Mouse (Mus musculus) left cerebral cortex, adult 11 months (tissue): ENCODE measurements around the gene Gm43064.
"Not testable (repeated sequence)": the region's sequence is repeated elsewhere in the genome, so short reads cannot be mapped to it uniquely, and the experiment has no call there.

Experiments used
- DNase-seq: peaks from one replicate; pipeline ENCODE4 v3.0.0; 2022; ENCODE audit warnings: low spot score

Gene Gm43064

GRCm38 (mm10) chr3:103801631-103802531 is 7.5 kb upstream of the Gm43064 start:
- DNase-seq: peak; percentile 76

DNA sequence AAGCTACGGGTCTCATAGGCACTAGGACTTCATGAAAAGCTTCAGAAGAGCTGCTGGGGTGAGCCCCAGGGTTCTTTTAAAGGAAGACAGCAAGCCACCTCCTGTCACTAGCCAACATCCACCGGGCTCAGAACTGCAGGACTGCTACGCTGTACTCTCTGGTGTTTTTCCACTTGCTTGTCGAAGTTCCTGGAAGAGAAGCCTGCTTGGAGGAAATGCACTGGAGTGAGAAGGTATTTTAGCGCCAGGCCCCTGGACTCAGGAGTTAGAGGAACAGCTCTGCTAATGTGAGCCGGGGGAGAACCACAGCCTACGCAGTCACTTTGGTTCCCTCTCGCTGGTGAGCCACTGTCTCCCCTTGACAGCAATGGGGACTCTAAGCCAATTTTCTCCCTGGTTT is 6.5 kb upstream of the Gm43064 start:
- no peak for DNase-seq

GRCm38 (mm10) chr3:103805671-103806070 is 3.7 kb upstream of the Gm43064 start:
- no peak for DNase-seq

- DNase-seq: no peak
Observed at GRCm38 (mm10) chr3:103809799-103810150, 402 bp downstream of the Gm43064 start.

GRCm38 (mm10) chr3:103810967-103811366 is 1.6 kb downstream of the Gm43064 start:
- DNase-seq: no peak

- DNase-seq: no peak
Observed at GRCm38 (mm10) chr3:103827548-103827947, 18.2 kb downstream of the Gm43064 start.

DNA sequence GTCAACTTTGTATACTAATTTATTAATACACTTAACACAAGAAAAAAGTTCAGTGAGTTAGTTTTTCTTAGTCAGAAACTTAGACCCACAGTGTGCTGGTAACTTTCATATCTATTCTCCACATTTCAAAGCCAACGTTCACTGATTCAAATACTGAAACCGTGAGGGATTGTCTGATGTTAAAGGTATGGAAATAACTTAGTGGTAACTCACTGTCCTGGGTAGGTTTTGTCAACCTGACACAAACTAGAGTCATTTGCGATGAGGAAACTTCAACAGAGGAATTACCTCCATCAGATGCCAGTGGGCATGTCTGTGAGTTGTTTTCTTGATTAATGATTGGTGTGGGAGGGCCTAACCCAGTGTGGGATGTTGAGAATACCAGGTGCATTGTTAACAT is 19.7 kb downstream of the Gm43064 start:
- no peak for DNase-seq

DNA sequence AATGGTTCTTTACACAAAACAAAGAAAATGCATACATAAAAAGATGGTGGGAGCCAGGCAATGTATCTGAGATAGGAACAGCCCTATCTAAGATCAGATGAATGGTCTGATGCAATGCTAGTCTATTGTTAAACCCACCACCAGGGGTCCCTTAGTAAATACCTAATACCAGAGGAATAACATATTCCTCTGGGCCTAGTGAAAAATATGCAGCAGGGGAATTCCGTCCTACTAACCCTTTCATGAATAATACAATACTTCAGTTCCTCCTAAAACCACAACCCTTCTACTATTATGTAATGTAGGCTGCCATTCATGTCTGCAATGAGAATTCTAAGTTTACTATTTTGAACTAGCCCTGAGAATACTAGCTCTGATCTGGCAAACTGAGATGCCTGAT is 21.3 kb downstream of the Gm43064 start:
- not testable (repeated sequence) for DNase-seq

DNA sequence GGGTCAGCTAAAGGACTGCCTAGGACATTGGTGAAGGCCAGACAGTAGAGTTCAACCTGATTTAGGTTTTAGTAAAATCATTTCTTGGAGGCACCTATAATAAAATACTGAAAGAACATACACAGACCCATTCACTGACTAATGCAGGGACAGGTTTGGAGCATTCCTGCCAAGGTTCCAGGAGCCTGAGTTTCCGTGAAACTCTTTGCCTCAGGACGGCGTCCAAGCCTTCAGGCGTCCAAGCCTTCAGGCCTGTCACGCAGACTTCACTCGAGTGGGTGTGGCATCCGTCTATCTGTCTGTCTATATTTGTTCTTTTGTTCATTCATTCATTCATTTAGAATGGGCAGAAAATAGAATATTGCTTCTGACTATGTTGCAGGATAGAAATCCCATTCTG is 21.8 kb downstream of the Gm43064 start:
- no peak for DNase-seq

- DNase-seq: no peak
Observed at GRCm38 (mm10) chr3:103832426-103832825, 23.1 kb downstream of the Gm43064 start, which contains the start of gene Bcl2l15. TSS of gene Bcl2l15 (plus strand) at chr3:103832601.

DNA sequence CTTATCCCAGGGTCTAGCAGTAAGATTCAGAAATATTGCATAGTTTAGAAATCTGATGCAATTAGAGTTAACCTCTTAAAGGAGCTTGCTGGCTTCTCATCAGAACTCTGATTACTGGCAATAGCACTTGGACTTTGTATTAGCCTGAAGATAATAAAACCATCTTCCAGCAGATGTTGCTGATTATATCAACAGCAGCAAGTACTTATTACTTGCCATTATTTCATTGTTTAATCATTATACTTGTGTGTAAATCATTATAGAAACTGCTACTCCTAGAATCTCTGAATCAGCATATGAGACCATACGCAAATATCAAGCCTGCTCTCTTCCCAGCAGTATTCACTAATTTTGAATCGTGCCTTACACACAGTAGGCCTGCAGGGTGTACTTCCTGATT is 24.6 kb downstream of the Gm43064 start:
- DNase-seq: no peak

DNA sequence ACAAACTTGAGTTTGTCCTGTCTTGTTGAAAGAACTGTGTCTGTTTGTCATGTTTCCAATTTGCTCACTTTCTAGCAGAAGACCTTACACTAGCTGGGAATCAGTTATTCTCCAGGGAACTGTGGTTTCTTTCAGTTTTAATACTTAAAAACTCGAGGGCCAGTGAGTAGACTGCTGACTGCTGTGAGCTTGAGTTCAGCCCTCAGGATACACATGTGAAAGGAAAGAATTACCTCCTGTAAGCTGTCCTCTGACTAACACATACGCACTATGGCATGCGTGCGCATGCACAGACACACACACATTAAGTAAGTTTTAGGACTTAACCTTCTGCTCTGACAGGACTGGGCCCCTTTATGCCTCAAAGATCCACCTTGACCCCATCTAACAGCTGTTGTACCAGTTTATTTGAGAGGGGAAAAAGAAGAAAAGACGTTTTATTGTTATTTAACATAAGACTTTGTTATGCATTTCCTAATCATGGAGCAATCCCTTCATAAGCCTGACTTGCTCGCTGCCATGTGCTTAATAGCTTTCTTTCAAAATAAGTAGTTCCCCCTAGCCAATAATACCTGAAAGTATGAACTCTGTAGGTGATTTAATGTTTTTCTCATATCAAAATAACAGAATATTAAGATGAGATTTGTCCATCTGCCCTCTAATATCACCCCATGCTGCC is 26.0 kb downstream of the Gm43064 start:
- DNase-seq: no peak

- DNase-seq: no peak
Observed at GRCm38 (mm10) chr3:103835951-103836310, 26.6 kb downstream of the Gm43064 start.

DNA sequence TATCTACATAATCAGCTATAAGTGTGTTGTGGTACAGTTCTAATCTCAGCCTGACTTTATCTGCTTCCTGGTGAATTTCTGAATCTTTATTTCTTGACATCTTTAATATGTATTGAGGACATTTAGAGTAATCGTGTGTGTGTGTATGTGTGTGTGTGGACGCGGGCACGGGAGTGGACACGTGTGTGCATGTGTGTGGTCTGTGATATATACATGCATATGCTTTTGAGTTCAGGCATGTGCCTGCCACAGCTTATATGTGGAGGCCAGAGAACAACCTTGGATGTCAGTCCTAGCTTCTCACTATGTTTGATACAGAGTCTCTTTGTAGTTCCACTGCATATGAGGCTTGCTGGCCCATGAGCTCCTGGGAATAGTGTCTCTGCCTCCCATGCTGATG is 27.1 kb downstream of the Gm43064 start:
- DNase-seq: no peak

DNA sequence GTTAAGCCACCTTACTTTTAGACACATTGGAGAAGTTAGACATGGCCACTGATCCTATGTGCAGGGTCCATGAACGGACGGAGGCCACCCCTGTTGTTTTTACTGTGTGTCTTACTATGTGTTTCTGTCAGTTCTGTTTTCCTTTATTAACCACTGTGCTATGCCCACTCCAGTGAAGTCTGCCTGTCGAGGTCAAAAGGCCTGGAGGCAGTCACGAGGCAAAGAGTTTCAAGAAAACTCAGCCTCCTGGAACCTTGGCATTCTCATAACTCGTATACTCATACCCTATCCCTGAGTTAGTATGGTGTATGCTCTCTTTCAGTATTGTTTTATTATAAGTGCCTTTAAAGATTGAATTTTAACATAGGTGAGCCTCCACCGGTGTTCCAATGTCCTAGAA is 30.3 kb downstream of the Gm43064 start:
- DNase-seq: no peak

DNA sequence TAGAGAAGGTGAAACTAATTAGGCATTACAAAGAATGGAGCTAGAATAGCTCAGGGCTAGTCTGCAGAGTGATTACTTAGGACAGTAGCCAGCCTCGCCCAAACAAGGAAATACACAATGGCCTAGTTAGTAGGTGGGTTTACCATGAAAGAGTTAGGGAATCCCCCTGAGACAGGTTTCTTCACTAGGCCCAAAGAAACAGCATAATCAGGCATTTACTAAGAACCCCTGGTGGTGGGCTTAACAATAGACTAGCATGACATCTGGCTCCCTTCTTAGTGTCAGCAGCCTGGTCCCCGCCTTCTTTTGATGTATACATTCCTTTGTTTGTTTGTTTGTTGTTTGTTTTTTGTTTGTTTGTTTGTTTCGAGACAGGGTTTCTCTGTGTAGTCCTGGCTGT is 30.8 kb downstream of the Gm43064 start:
- DNase-seq: not testable (repeated sequence)

DNA sequence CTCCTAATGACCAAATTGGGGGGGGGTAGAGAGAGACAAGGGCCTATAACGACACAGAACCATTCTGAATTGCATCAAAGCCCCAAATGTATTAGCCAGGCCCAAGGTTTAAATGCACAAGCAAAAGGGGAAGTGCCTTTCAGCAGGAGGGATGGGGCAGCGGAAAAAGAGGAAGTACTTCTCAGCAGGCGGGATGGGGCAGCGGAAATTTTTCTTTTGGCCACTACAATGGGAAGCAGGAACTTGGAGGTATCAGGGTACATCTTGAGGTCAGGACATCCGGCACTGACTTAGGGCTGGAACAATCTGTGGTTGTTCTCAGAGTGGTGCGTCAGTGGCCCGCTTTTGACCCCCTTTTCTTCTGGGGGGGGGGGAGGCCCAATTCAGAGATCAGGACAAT is 31.6 kb downstream of the Gm43064 start:
- DNase-seq: not testable (repeated sequence)

GRCm38 (mm10) chr3:103850644-103851363 is 41.4 kb downstream of the Gm43064 start:
- no peak for DNase-seq

DNA sequence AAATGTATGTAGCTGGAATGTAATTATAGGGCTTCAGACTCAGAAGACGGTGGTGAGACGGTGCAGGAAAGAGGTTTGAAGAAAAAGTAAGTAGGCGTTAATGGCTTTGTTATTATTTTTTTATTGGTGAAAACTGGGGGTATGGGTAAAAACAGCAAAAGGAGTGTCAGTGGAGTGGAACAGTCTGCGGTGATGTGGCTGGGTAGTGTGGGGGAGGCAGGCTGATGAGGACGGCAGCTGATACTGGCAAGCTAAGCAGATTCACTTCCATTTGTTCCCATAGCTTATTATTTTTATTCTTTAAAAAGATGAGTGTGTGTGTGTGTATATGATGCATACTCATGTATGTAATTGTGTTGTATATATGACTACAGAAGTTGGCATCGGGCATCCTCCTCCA is 42.1 kb downstream of the Gm43064 start:
- DNase-seq: no peak

DNA sequence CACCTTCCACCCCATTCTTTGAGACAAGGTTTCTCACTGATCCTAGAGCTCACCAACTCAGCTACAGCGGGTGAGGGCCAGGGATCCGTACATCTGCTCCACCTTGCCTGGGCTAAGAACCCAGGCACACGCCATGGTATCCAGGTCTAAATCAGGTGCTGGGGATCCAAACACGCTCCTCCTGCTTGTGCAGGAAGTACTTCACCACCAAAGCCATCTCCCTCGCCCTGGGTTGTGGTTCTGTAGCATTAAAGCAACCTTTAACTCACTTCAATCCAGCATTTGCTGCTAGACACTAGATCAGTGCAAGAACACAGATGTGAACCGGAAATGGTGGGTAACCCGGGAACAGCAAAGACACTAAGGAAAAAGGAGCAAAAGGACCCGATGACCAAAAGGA is 42.5 kb downstream of the Gm43064 start:
- DNase-seq: no peak

- peak; percentile 15 for DNase-seq
Observed at GRCm38 (mm10) chr3:103852565-103853299, 43.4 kb downstream of the Gm43064 start.

- DNase-seq: no peak
Observed at GRCm38 (mm10) chr3:103853804-103854203, 44.4 kb downstream of the Gm43064 start.
